Mouse (Mus musculus) megakaryocyte progenitor cell, adult 5-6 weeks (primary cell): ENCODE results near the gene Mapre3. TPM values are rescaled to one million over a fixed set of nuclear protein-coding genes. Genes with fewer than 3 reads are reported as not detected.

ENCODE experiments used
- ATAC-seq: replicated peaks from 2 replicates; pipeline ENCODE4 v1.8.0; 2016; ENCODE audit warnings: mild to moderate bottlenecking, moderate TSS enrichment, inconsistent platforms; ENCODE audit not compliant: poor library complexity
- total RNA-seq, 2 experiments: library from RNA; stranded (forward) in 1 of 2; stranded (reverse) in 1 of 2; fragments of 157-497, 149-512 nt in 1 of 2; fragments of 200-1000 nt in 1 of 2; gene quantifications; 2 replicates each; pipeline versions ENCODE4 v1.2.3 to v1.2.4; 2015 to 2017

Gene Mapre3
- total RNA-seq, 2 experiments from 2014 or later = 0.27 TPM; not detected in 1

- no peak for ATAC-seq
Measured at GRCm38 (mm10) chr5:30823091-30823490, 8.7 kb downstream of the Mapre3 start.

- ATAC-seq = no peak
Measured at GRCm38 (mm10) chr5:30824124-30824988, 9.9 kb downstream of the Mapre3 start.

GRCm38 (mm10) chr5:30825166-30825565 is 10.7 kb downstream of the Mapre3 start:
- no peak for ATAC-seq

- no peak for ATAC-seq
Measured at GRCm38 (mm10) chr5:30825821-30826220, 11.4 kb downstream of the Mapre3 start.

GRCm38 (mm10) chr5:30833416-30833815 is 19.0 kb downstream of the Mapre3 start:
- no peak for ATAC-seq

- ATAC-seq = no peak
Measured at GRCm38 (mm10) chr5:30839731-30840130, 25.3 kb downstream of the Mapre3 start.

- ATAC-seq = no peak
Measured at GRCm38 (mm10) chr5:30841896-30842295, 27.5 kb downstream of the Mapre3 start.

GRCm38 (mm10) chr5:30849891-30850555 is 35.6 kb downstream of the Mapre3 start:
- 0 out of 2 replicates have a peak, but pooled peaks have one; percentile 26 for ATAC-seq

- no peak for ATAC-seq
Measured at GRCm38 (mm10) chr5:30850556-30850925, 36.1 kb downstream of the Mapre3 start.

GRCm38 (mm10) chr5:30853522-30853921 is 39.1 kb downstream of the Mapre3 start:
- ATAC-seq = no peak

- ATAC-seq = 0 out of 2 replicates have a peak, but pooled peaks have one; percentile 37
Measured at GRCm38 (mm10) chr5:30855674-30856073, 41.2 kb downstream of the Mapre3 start.

- peak; percentile 42; the same call in 1 of the 2 replicates for ATAC-seq
Measured at GRCm38 (mm10) chr5:30856124-30856523, 41.7 kb downstream of the Mapre3 start.

- peak; percentile 82 for ATAC-seq
Measured at GRCm38 (mm10) chr5:30863852-30864251, 49.4 kb downstream of the Mapre3 start.

GRCm38 (mm10) chr5:30864322-30864721 is 49.9 kb downstream of the Mapre3 start:
- no peak for ATAC-seq

- peak; percentile 32 for ATAC-seq
Measured at GRCm38 (mm10) chr5:30866871-30867270, 52.4 kb downstream of the Mapre3 start.

GRCm38 (mm10) chr5:30867712-30868111 is 53.3 kb downstream of the Mapre3 start, which contains the start of gene Tmem214:
TSS of gene Tmem214 (plus strand) at chr5:30868012.
- ATAC-seq = no peak

GRCm38 (mm10) chr5:30868981-30869380 is 54.5 kb downstream of the Mapre3 start:
- ATAC-seq = no peak

- peak; percentile 96 for ATAC-seq
Measured at GRCm38 (mm10) chr5:30869405-30870130, 55.1 kb downstream of the Mapre3 start.

- ATAC-seq = no peak
Measured at GRCm38 (mm10) chr5:30870131-30870406, 55.6 kb downstream of the Mapre3 start.

- ATAC-seq = no peak
Measured at GRCm38 (mm10) chr5:30872574-30872973, 58.1 kb downstream of the Mapre3 start.

- ATAC-seq = no peak
Measured at GRCm38 (mm10) chr5:30874365-30874764, 59.9 kb downstream of the Mapre3 start.
